ENCODE assay signal across 20 mouse cellular contexts in the genomic region with DNA sequence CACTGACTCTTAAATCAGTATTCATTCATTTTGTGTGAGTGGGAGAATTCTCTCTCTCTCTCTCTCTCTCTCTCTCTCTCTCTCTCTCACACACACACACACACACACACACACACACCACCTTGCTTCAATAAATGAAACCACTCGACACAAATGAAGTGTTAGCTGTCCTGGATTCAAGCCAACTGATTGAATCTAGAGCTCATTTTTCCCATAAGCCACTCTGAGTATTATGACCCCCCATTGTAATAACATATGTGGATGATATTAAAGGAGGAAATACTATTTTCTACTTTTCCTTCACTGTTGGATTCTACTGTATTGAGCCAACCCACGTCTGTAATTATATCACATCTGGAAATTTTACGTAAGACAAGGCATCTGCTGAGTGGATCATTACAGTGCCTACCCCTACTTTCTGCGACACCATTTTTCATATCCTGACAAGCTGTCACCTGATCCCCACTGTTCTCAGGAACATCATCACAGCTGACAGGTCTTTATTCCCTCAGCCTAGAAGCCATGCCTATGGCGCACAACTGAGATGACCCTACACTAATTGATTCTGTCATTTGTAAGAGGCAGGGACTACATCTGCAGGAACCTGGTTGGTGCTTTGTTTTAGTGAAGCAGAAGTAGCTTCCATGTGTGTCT.
DNase-seq lines count a peak whose midpoint lies in the region; ATAC-seq and TF ChIP-seq lines count a peak whose summit lies in the region.
"Had no signal": no experiment of that assay in that cellular context is flagged by ENCODE, and none has a peak within 500 bp of the region (broad histone marks: within the 10 kb centered on the region; RNA-seq: fewer than 3 reads in every experiment).

No protein-coding gene starts in this region.

- no peak for TF ChIP-seq POLR2A in brain, embryonic 14.5 days (IDR thresholded peaks at IDR 0.05; ENCODE audit: borderline replicate concordance, extremely low read depth, insufficient read depth, insufficient read length, poor library complexity, severe bottlenecking)
- TF ChIP-seq POLR2A in limb, embryonic 14.5 days (IDR thresholded peaks at IDR 0.05; ENCODE audit: borderline replicate concordance, extremely low read depth, insufficient read depth, insufficient read length) = no peak

- no peaks in the 10 kb centered on the region for H3K4me1 ChIP-seq in forebrain, embryonic 13.5 days
- no peaks in the 10 kb centered on the region for H3K4me1 ChIP-seq in forebrain, embryonic 14.5 days (ENCODE audit: control insufficient read depth, insufficient read depth, low read length)
- H3K4me1 ChIP-seq in lung, embryonic 14.5 days (ENCODE audit: insufficient read depth) = no peaks in the 10 kb centered on the region
- H3K4me1 ChIP-seq in limb, embryonic 14.5 days (ENCODE audit: control insufficient read depth, insufficient read depth, low read length) = no peaks in the 10 kb centered on the region
- H3K4me1 ChIP-seq: heart, embryonic 10.5 days; intestine, embryonic 15.5 days; liver, embryonic 13.5 days; lung, embryonic 15.5 days; megakaryocyte, embryonic 14.5 days had no signal

- H3K27ac ChIP-seq in forebrain, embryonic 13.5 days = no peak overlapping the region
- H3K27ac ChIP-seq in forebrain, embryonic 14.5 days (ENCODE audit: low read depth, low read length) = no peak overlapping the region
- no peak overlapping the region for H3K27ac ChIP-seq in lung, embryonic 14.5 days (ENCODE audit: low read depth)
- H3K27ac ChIP-seq in limb, embryonic 14.5 days (replicated peaks; ENCODE audit: low read depth, low read length) = no peak overlapping the region
- H3K27ac ChIP-seq: heart, embryonic 10.5 days; intestine, embryonic 15.5 days; liver, embryonic 13.5 days; lung, embryonic 15.5 days had no signal

- 79% methylated on average over 5 of the region's 5 CpGs for WGBS in forebrain, embryonic 13.5 days
- 81% methylated on average over 5 of the region's 5 CpGs for WGBS in forebrain, embryonic 14.5 days
- WGBS in lung, embryonic 14.5 days = 63% methylated on average over 5 of the region's 5 CpGs
- 50% methylated on average over 5 of the region's 5 CpGs for WGBS in limb, embryonic 14.5 days

- no peak for TF ChIP-seq CTCF in lung, embryonic 14.5 days (IDR thresholded peaks at IDR 0.05; ENCODE audit: low read depth)
- TF ChIP-seq CTCF in brain, embryonic 14.5 days (IDR thresholded peaks at IDR 0.05; ENCODE audit: borderline replicate concordance, extremely low read depth, insufficient read depth, insufficient read length) = no peak

- DNase-seq in forebrain, embryonic 14.5 days (ENCODE audit: low spot score) = no peak
- DNase-seq in lung, embryonic 14.5 days = peak; percentile 32
- no peak for DNase-seq in lung, adult 18-20 months
- peak; percentile 30 for DNase-seq in brain, embryonic 14.5 days (ENCODE audit: low read depth)
- peak; percentile 50 for DNase-seq in limb, embryonic 14.5 days (ENCODE audit: low spot score)
- DNase-seq in c-Kit-positive CD71-positive TER-119-positive erythroid progenitor cells, embryonic 14.5 days (ENCODE audit: low spot score) = no peak
- DNase-seq: adrenal gland, postnatal 10 days; cerebellum, postnatal 10 days; heart, postnatal 4 days; kidney, adult 8-10 months; kidney, postnatal 10 days; liver, embryonic 13.5 days; lung, postnatal 36 days; thymus, adult 18-20 months had no signal

- H3K9ac ChIP-seq in forebrain, embryonic 13.5 days = no peak overlapping the region
- no peak overlapping the region for H3K9ac ChIP-seq in forebrain, embryonic 14.5 days (ENCODE audit: low read length)
- H3K9ac ChIP-seq in lung, embryonic 14.5 days = no peak overlapping the region
- H3K9ac ChIP-seq in limb, embryonic 14.5 days (ENCODE audit: low read depth, low read length, severe bottlenecking) = no peak overlapping the region
- H3K9ac ChIP-seq: intestine, embryonic 15.5 days; liver, embryonic 13.5 days; lung, embryonic 15.5 days had no signal

- peak; percentile 13; the same call in 1 of the 2 replicates for ATAC-seq in forebrain, embryonic 13.5 days
- no peak for ATAC-seq in forebrain, embryonic 14.5 days
- no peak for ATAC-seq in lung, embryonic 14.5 days (ENCODE audit: insufficient read depth)
- peak; percentile 57; the same call in 1 of the 2 replicates for ATAC-seq in limb, embryonic 14.5 days (ENCODE audit: low FRiP score, low read depth)
- no peak for ATAC-seq in erythroblast, adult 5-6 weeks (replicated peaks; ENCODE audit: low FRiP score, poor library complexity, severe bottlenecking)
- ATAC-seq: intestine, embryonic 15.5 days had no signal

- no peaks in the 10 kb centered on the region for H3K9me3 ChIP-seq in forebrain, embryonic 13.5 days (replicated peaks)
- no peaks in the 10 kb centered on the region for H3K9me3 ChIP-seq in forebrain, embryonic 14.5 days (replicated peaks; ENCODE audit: control insufficient read depth, low read length)
- H3K9me3 ChIP-seq in lung, embryonic 14.5 days (ENCODE audit: low read depth, low read length) = no peaks in the 10 kb centered on the region
- H3K9me3 ChIP-seq in limb, embryonic 14.5 days (ENCODE audit: control insufficient read depth, low read length) = no peaks in the 10 kb centered on the region
- H3K9me3 ChIP-seq: heart, embryonic 10.5 days; intestine, embryonic 15.5 days; liver, embryonic 13.5 days; lung, embryonic 15.5 days had no signal

- H3K4me3 ChIP-seq in forebrain, embryonic 13.5 days = no peak overlapping the region
- H3K4me3 ChIP-seq in forebrain, embryonic 14.5 days (ENCODE audit: low read depth, low read length) = no peak overlapping the region
- no peak overlapping the region for H3K4me3 ChIP-seq in lung, embryonic 14.5 days (ENCODE audit: low read depth, low read length)
- no peak overlapping the region for H3K4me3 ChIP-seq in limb, embryonic 14.5 days (replicated peaks; ENCODE audit: low read length)
- H3K4me3 ChIP-seq: heart, embryonic 10.5 days; intestine, embryonic 15.5 days; liver, embryonic 13.5 days; lung, embryonic 15.5 days; megakaryocyte, embryonic 14.5 days had no signal

- no peaks in the 10 kb centered on the region for H3K27me3 ChIP-seq in forebrain, embryonic 13.5 days
- H3K27me3 ChIP-seq in forebrain, embryonic 14.5 days (replicated peaks; ENCODE audit: control insufficient read depth, insufficient read depth, low read length) = no peaks in the 10 kb centered on the region
- H3K27me3 ChIP-seq in lung, embryonic 14.5 days (ENCODE audit: insufficient read depth, low read length) = no peaks in the 10 kb centered on the region
- no peaks in the 10 kb centered on the region for H3K27me3 ChIP-seq in limb, embryonic 14.5 days (ENCODE audit: control insufficient read depth, insufficient read depth, low read length)
- H3K27me3 ChIP-seq: intestine, embryonic 15.5 days; liver, embryonic 13.5 days; lung, embryonic 15.5 days; megakaryocyte, embryonic 14.5 days had no signal

- H3K36me3 ChIP-seq in forebrain, embryonic 13.5 days (ENCODE audit: poor library complexity, severe bottlenecking) = no peaks in the 10 kb centered on the region
- no peaks in the 10 kb centered on the region for H3K36me3 ChIP-seq in forebrain, embryonic 14.5 days (ENCODE audit: control insufficient read depth, insufficient read depth, low read length)
- no peaks in the 10 kb centered on the region for H3K36me3 ChIP-seq in lung, embryonic 14.5 days (ENCODE audit: insufficient read depth)
- H3K36me3 ChIP-seq in limb, embryonic 14.5 days (ENCODE audit: control insufficient read depth, insufficient read depth, low read length) = no peaks in the 10 kb centered on the region
- H3K36me3 ChIP-seq: heart, embryonic 10.5 days; intestine, embryonic 15.5 days; liver, embryonic 13.5 days; lung, embryonic 15.5 days had no signal

- no peak overlapping the region for H3K4me2 ChIP-seq in forebrain, embryonic 13.5 days
- no peak overlapping the region for H3K4me2 ChIP-seq in forebrain, embryonic 14.5 days (ENCODE audit: low read length)
- H3K4me2 ChIP-seq in lung, embryonic 14.5 days = no peak overlapping the region
- no peak overlapping the region for H3K4me2 ChIP-seq in limb, embryonic 14.5 days (replicated peaks; ENCODE audit: low read depth, low read length, severe bottlenecking)
- H3K4me2 ChIP-seq: intestine, embryonic 15.5 days; liver, embryonic 13.5 days; lung, embryonic 15.5 days had no signal

Comparison
In these comparisons a context has a peak if more than half of its experiments do, and no peak if none do; other contexts are left out.
1. ATAC-seq: peak in forebrain, embryonic 13.5 days (single experiment) and limb, embryonic 14.5 days (single experiment); none in forebrain, embryonic 14.5 days (single experiment), lung, embryonic 14.5 days (single experiment) and erythroblast, adult 5-6 weeks (single experiment).
2. DNase-seq: peak in lung, embryonic 14.5 days (single experiment), brain, embryonic 14.5 days (single experiment) and limb, embryonic 14.5 days (single experiment); none in forebrain, embryonic 14.5 days (single experiment), lung, adult 18-20 months (0 of 2) and c-Kit-positive CD71-positive TER-119-positive erythroid progenitor cells, embryonic 14.5 days (single experiment).